Mouse (Mus musculus) C2C12 (cell line): ENCODE data around the gene Creg1.

ENCODE experiments used
- CEBPB ChIP-seq: IDR thresholded peaks from one replicate; pipeline ENCODE4 v1.6.1; 2011; ENCODE audit warnings: low read depth, mild to moderate bottlenecking, control low read depth, moderate library complexity
- CTCF ChIP-seq: IDR thresholded peaks from one replicate; pipeline ENCODE4 v1.5.1; 2011; ENCODE audit not compliant: control insufficient read depth, insufficient read depth, insufficient read length
- MYOD1 ChIP-seq: IDR thresholded peaks from one replicate; pipeline ENCODE4 v1.6.1; 2011; ENCODE audit warnings: low read depth; ENCODE audit not compliant: control insufficient read depth, insufficient read length
- MYOG ChIP-seq: IDR thresholded peaks from one replicate; pipeline ENCODE4 v1.6.1; 2011; ENCODE audit not compliant: control insufficient read depth, insufficient read length; ENCODE audit errors: extremely low read depth
- USF1 ChIP-seq: IDR thresholded peaks from one replicate; pipeline ENCODE4 v1.6.1; 2011; ENCODE audit warnings: low read depth, mild to moderate bottlenecking, control low read depth, moderate library complexity

DNA sequence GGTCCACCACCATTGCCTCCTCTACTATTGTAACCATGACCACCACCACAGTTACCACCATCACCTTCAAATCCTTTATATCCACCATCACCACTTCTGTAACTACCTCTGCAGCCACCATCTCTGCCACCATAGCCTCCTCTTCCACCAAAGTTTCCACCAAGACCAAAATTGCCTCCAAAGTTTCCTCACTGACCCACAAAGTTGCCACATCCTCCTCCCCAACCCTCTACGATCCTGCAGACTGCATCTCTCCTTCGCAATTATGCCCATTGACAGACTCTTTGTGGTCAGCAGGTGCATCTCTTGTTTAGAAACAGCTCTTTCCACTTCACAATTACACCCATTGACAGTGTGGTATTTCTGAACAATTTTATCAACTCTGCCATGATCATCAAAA is 28.7 kb upstream of the Creg1 start:
- TF ChIP-seq CTCF (no peak), MYOD1 (no peak), USF1 (no peak), MYOG (no peak), CEBPB (no peak)
